Mouse (Mus musculus): ENCODE results near the gene Dnaaf2. TPM values are rescaled to one million over a fixed set of nuclear protein-coding genes. Genes with fewer than 3 reads are reported as not detected.
A peak's percentile ranks its signal among the peaks of the same experiment; 100 is the strongest.

The Dnaaf2 gene
- polyA plus RNA-seq, 1 experiment from 2014 or later: 3.4 TPM

- no peak for ATAC-seq
Observed at GRCm38 (mm10) chr12:69204052-69204833, 6.0 kb upstream of the Dnaaf2 start, which contains the start of gene Gm49384. TSS of gene Gm49384 (minus strand) at chr12:69204267.

DNA sequence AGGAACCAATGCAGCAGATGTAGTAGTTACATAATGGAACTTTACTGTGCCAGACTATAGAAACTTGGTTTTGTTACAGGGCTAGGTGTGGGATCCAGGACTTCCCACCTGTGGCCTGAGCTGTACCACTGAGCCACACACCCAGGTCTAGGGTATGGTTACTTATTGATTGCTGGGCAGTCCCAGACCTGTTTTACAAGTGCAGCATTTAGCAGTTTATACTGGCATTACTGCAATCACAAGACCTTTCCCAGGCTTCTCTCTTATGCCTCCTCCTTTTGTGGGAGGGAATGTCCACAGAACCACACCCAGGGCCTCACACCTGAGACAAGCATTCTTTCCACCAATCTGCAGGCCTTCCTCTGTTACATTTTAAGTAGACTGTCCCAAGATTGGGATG is 756 bp upstream of the Dnaaf2 start:
- Histone ChIP-seq H3K36me3 (ENCODE audit: control insufficient read depth, insufficient read depth) (peaks cover 15% of the 10 kb centered on the region; the same call in 1 of the 2 replicates), H3K4me3 (ENCODE audit: low read depth, low read length) (0 out of 2 replicates have a peak overlapping the region, but pooled peaks have one; percentile 96), H3K9ac (ENCODE audit: low read depth, low read length) (no peak overlapping the region), H3K4me2 (replicated peaks; ENCODE audit: low read depth) (peak overlapping the region; percentile 93; the same call in 1 of the 2 replicates), H3K27me3 (replicated peaks; ENCODE audit: control insufficient read depth, insufficient read depth, low read length) (no peaks in the 10 kb centered on the region), H3K4me1 (replicated peaks; ENCODE audit: control insufficient read depth, insufficient read depth, low read length) (no peaks in the 10 kb centered on the region; the same call in 1 of the 2 replicates), H3K9me3 (ENCODE audit: control insufficient read depth) (no peaks in the 10 kb centered on the region), H3K27ac (ENCODE audit: low read depth, low read length) (no peak overlapping the region)
- TF ChIP-seq CTCF (IDR thresholded peaks at IDR 0.05; ENCODE audit: low read depth): no peak
- ATAC-seq: peak; percentile 61

More at GRCm38 (mm10) chr12:69204052-69204833, 6.0 kb upstream of the Dnaaf2 start, which contains the start of gene Gm49384:
- no peak within 1 kb of the TSS for H3K4me3 ChIP-seq (ENCODE audit: low read depth, low read length)
- H3K9ac ChIP-seq (ENCODE audit: low read depth, low read length): no peak within 1 kb of the TSS
- H3K27ac ChIP-seq (ENCODE audit: low read depth, low read length): no peak within 1 kb of the TSS
- no peaks in the 10 kb centered on the region for H3K4me1 ChIP-seq (replicated peaks; ENCODE audit: control insufficient read depth, insufficient read depth, low read length)
- no peak within 1 kb of the TSS for H3K4me2 ChIP-seq (replicated peaks; ENCODE audit: low read depth)
- H3K27me3 ChIP-seq (replicated peaks; ENCODE audit: control insufficient read depth, insufficient read depth, low read length): no peaks in the 10 kb centered on the region
- peaks cover 20% of the 10 kb centered on the region; the same call in 1 of the 2 replicates for H3K36me3 ChIP-seq (ENCODE audit: control insufficient read depth, insufficient read depth)
- no peak for TF ChIP-seq CTCF (IDR thresholded peaks at IDR 0.05; ENCODE audit: low read depth)
- no peaks in the 10 kb centered on the region for H3K9me3 ChIP-seq (ENCODE audit: control insufficient read depth)
- 73% methylated on average over 16 of the region's 16 CpGs for WGBS

DNA sequence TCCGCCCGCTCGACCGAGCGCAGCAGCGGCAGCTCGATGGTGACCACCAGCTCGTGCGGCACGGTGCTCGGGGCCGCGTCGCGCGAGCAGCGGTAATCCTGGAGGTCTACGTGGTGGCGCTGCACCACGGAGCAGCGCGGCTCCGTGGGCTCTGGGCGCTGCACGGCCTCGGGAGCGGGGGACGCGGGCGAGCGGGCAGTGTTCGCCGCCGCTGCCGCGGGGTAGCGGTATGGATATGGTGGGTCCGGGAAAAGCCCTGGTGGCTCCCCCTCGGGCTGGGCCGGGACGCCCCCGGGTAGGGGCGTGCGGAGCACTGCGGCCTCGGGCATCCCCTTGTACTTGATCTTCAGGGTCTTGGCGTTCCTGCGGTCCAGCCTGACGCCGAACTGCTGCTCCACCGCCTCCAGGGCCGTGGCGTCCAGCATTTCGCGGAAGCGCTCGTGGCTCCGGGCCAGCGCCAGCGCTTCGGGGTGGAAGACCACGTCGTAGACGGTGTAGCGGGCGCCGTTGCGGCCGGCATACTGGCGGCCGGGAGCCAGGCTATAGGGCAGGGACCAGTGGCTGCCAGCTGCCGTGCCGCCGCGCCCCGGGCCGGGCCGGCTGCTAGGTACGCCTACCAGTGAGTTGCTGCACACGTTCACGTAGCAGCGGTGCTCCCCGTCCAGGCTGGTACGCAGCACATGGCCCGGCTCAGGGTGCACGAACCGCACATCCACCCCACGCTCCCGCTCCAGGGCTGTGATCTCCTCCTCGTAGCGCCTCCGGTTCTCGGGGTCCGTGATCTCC is 658 bp downstream of the Dnaaf2 start:
- Histone ChIP-seq H3K4me2 (replicated peaks; ENCODE audit: low read depth) (peak overlapping the region; percentile 93), H3K27me3 (replicated peaks; ENCODE audit: control insufficient read depth, insufficient read depth, low read length) (no peaks in the 10 kb centered on the region), H3K4me1 (replicated peaks; ENCODE audit: control insufficient read depth, insufficient read depth, low read length) (no peaks in the 10 kb centered on the region; the same call in 1 of the 2 replicates), H3K9ac (ENCODE audit: low read depth, low read length) (peak overlapping the region; percentile 83), H3K27ac (ENCODE audit: low read depth, low read length) (peak overlapping the region; percentile 89), H3K9me3 (ENCODE audit: control insufficient read depth) (no peaks in the 10 kb centered on the region), H3K4me3 (ENCODE audit: low read depth, low read length) (peak overlapping the region; percentile 96), H3K36me3 (ENCODE audit: control insufficient read depth, insufficient read depth) (peaks cover 15% of the 10 kb centered on the region; the same call in 1 of the 2 replicates)
- ATAC-seq: peak; percentile 77
- peak; percentile 21; the same call in 1 of the 2 replicates for TF ChIP-seq CTCF (IDR thresholded peaks at IDR 0.05; ENCODE audit: low read depth)
- under 1% methylated on average over 94 of the region's 94 CpGs for WGBS

GRCm38 (mm10) chr12:69196444-69197377 is 1.5 kb downstream of the Dnaaf2 start, which contains the start of gene Gm49383:
TSS of gene Gm49383 (minus strand) at chr12:69197104.
- Histone ChIP-seq H3K4me3 (ENCODE audit: low read depth, low read length) (peak within 1 kb of the TSS; percentile 96), H3K4me2 (replicated peaks; ENCODE audit: low read depth) (peak within 1 kb of the TSS; percentile 93), H3K4me1 (replicated peaks; ENCODE audit: control insufficient read depth, insufficient read depth, low read length) (no peaks in the 10 kb centered on the region; the same call in 1 of the 2 replicates), H3K27ac (ENCODE audit: low read depth, low read length) (peak within 1 kb of the TSS; percentile 89), H3K36me3 (ENCODE audit: control insufficient read depth, insufficient read depth) (peaks cover 12% of the 10 kb centered on the region; the same call in 1 of the 2 replicates), H3K9me3 (ENCODE audit: control insufficient read depth) (no peaks in the 10 kb centered on the region), H3K9ac (ENCODE audit: low read depth, low read length) (peak within 1 kb of the TSS; percentile 83), H3K27me3 (replicated peaks; ENCODE audit: control insufficient read depth, insufficient read depth, low read length) (no peaks in the 10 kb centered on the region)
- TF ChIP-seq CTCF (IDR thresholded peaks at IDR 0.05; ENCODE audit: low read depth): no peak
- WGBS: under 1% methylated on average over 75 of the region's 75 CpGs
- ATAC-seq: peak; percentile 59

- 90% methylated on average over 2 of the region's 2 CpGs for WGBS
- H3K27me3 ChIP-seq (replicated peaks; ENCODE audit: control insufficient read depth, insufficient read depth, low read length): no peaks in the 10 kb centered on the region
- H3K27ac ChIP-seq (ENCODE audit: low read depth, low read length): no peak overlapping the region
- no peak overlapping the region for H3K4me3 ChIP-seq (ENCODE audit: low read depth, low read length)
- H3K9me3 ChIP-seq (ENCODE audit: control insufficient read depth): no peaks in the 10 kb centered on the region
- H3K9ac ChIP-seq (ENCODE audit: low read depth, low read length): no peak overlapping the region
- no peak overlapping the region for H3K4me2 ChIP-seq (replicated peaks; ENCODE audit: low read depth)
- no peak for ATAC-seq
- no peak for TF ChIP-seq CTCF (IDR thresholded peaks at IDR 0.05; ENCODE audit: low read depth)
- no peaks in the 10 kb centered on the region; the same call in 1 of the 2 replicates for H3K4me1 ChIP-seq (replicated peaks; ENCODE audit: control insufficient read depth, insufficient read depth, low read length)
- H3K36me3 ChIP-seq (ENCODE audit: control insufficient read depth, insufficient read depth): peaks cover 4% of the 10 kb centered on the region; the same call in 1 of the 2 replicates
Observed at GRCm38 (mm10) chr12:69192637-69193036, 5.6 kb downstream of the Dnaaf2 start.

All from intestine, postnatal 0 days (tissue).